Comparison of ENCODE assay signal across 35 mouse cellular contexts in the genomic region with DNA sequence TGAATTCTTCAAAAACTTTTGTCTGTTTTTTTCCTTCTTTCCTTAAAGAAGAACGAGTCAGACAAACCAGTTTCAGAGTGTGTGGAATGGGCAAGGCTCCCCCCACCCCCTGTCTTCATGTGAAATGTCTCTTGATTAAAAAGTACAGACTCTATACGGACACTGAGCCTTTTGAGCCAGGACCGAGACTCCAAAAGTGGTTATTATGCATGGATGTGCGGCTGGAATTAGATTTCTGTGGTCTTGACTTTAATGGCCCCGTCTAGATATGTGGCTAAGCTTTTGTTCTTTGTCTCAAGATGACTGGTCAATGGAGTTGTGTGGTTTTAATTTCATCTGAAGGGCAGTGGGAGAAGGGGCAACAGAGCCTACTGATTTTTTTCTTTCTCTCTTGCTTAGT. TPM values are rescaled to one million over a fixed set of nuclear protein-coding genes. Genes with fewer than 3 reads are reported as not detected.
"Had no signal": no experiment of that assay in that cellular context is flagged by ENCODE, and none has a peak within 500 bp of the region (broad histone marks: within the 10 kb centered on the region; RNA-seq: fewer than 3 reads in every experiment).

No protein-coding gene starts in this region.

- H3K4me2 ChIP-seq: limb, embryonic 12.5 days; limb, embryonic 13.5 days; limb, embryonic 15.5 days; liver, embryonic 11.5 days; liver, embryonic 12.5 days; liver, embryonic 13.5 days; liver, embryonic 15.5 days; lung, embryonic 14.5 days; lung, embryonic 15.5 days; midbrain, embryonic 11.5 days; midbrain, embryonic 12.5 days; midbrain, embryonic 15.5 days had no signal

- H3K27ac ChIP-seq: left cerebral cortex, adult 2 months; limb, embryonic 10.5 days; limb, embryonic 12.5 days; limb, embryonic 13.5 days; limb, embryonic 15.5 days; liver, embryonic 12.5 days; liver, embryonic 13.5 days; liver, embryonic 14.5 days; liver, embryonic 15.5 days; lung, embryonic 15.5 days; macrophage; midbrain, embryonic 12.5 days; midbrain, embryonic 15.5 days had no signal

- H3K4me3 ChIP-seq: left cerebral cortex, adult 2 months; limb, embryonic 10.5 days; limb, embryonic 12.5 days; limb, embryonic 13.5 days; limb, embryonic 15.5 days; liver, embryonic 12.5 days; liver, embryonic 13.5 days; liver, embryonic 15.5 days; lung, embryonic 15.5 days; megakaryocyte, embryonic 14.5 days; midbrain, embryonic 12.5 days; midbrain, embryonic 15.5 days; myocyte had no signal

- H3K27me3 ChIP-seq: limb, embryonic 12.5 days; limb, embryonic 13.5 days; limb, embryonic 15.5 days; liver, embryonic 12.5 days; liver, embryonic 13.5 days; liver, embryonic 15.5 days; lung, embryonic 15.5 days; megakaryocyte, embryonic 14.5 days; midbrain, embryonic 15.5 days had no signal

- H3K9ac ChIP-seq: limb, embryonic 12.5 days; limb, embryonic 13.5 days; limb, embryonic 15.5 days; liver, embryonic 12.5 days; liver, embryonic 13.5 days; liver, embryonic 14.5 days; liver, embryonic 15.5 days; liver, postnatal 0 days; lung, embryonic 14.5 days; lung, embryonic 15.5 days; midbrain, embryonic 12.5 days; midbrain, embryonic 15.5 days had no signal

- H3K9me3 ChIP-seq: limb, embryonic 10.5 days; limb, embryonic 12.5 days; limb, embryonic 13.5 days; limb, embryonic 15.5 days; liver, embryonic 12.5 days; liver, embryonic 13.5 days; liver, embryonic 15.5 days; lung, embryonic 15.5 days; midbrain, embryonic 12.5 days; midbrain, embryonic 15.5 days had no signal

- DNase-seq: left cerebral cortex, postnatal 4 days; liver; liver, embryonic 13.5 days; liver, postnatal 0 days; lung, adult 18-20 months; lung, adult 2 months; lung, embryonic 14.5 days; lung, postnatal 10 days; lung, postnatal 14 days; lung, postnatal 36 days; lung, postnatal 4 days; midbrain, embryonic 14.5 days had no signal

- ATAC-seq: liver, embryonic 12.5 days; liver, postnatal 0 days; lung, postnatal 0 days; midbrain, embryonic 15.5 days; midbrain, embryonic 16.5 days had no signal

- H3K4me1 ChIP-seq: limb, embryonic 12.5 days; limb, embryonic 13.5 days; limb, embryonic 15.5 days; liver, embryonic 12.5 days; liver, embryonic 13.5 days; liver, embryonic 15.5 days; lung, embryonic 15.5 days; megakaryocyte, embryonic 14.5 days; midbrain, embryonic 12.5 days; midbrain, embryonic 15.5 days had no signal

- H3K36me3 ChIP-seq: limb, embryonic 10.5 days; limb, embryonic 12.5 days; limb, embryonic 13.5 days; limb, embryonic 15.5 days; liver, embryonic 12.5 days; liver, embryonic 13.5 days; liver, embryonic 15.5 days; lung, embryonic 15.5 days; midbrain, embryonic 12.5 days; midbrain, embryonic 15.5 days had no signal

RNA-seq across cellular contexts. Expression of a gene that starts 29.8 kb away (rescaled TPM):
- polyA plus RNA-seq: limb, embryonic 10.5 days; limb, embryonic 11.5 days; limb, embryonic 12.5 days; limb, embryonic 13.5 days; limb, embryonic 14.5 days; limb, embryonic 15.5 days; liver, adult 2 months; liver, embryonic 11.5 days; liver, embryonic 12.5 days; liver, embryonic 13.5 days; liver, embryonic 14.5 days; liver, embryonic 15.5 days; liver, embryonic 16.5 days; liver, postnatal 0 days; lung, adult 2 months; lung, embryonic 14.5 days; lung, embryonic 15.5 days; lung, embryonic 16.5 days; lung, postnatal 0 days; macrophage; midbrain, embryonic 15.5 days; myocyte had no signal
